Mouse (Mus musculus): Measurements from ENCODE around the gene Rsrc1. TPM values are rescaled to one million over a fixed set of nuclear protein-coding genes. Genes with fewer than 3 reads are reported as not detected.
"Not testable (repeated sequence)": the region's sequence is repeated elsewhere in the genome, so short reads cannot be mapped to it uniquely, and the experiment has no call there.

The Rsrc1 gene
- total RNA-seq, 2 experiments from 2014 or later = 5.0 to 6.8 TPM

GRCm38 (mm10) chr3:67232617-67233241, 251.5 kb downstream of the Rsrc1 start:
- no peak for ATAC-seq (replicated peaks; ENCODE audit: low FRiP score, poor library complexity, severe bottlenecking)

DNA sequence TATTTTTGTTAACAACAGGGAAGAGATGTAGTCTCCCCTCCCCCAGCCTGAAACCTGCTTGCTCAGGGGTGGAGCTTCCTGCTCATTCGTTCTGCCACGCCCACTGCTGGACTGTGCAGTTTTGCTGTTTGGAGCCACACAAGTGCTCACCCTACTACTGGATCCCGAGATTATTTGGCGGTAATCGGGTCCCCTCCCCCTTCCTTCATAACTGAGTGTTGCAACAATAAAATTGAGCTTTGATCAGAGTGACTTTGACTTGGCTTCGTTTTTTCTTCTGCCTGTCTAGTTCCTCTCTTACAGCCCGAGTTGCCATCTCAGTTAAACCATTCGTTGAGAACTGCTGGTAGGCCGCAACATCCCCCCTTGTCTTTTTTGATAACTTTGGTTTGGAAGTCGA, 261.3 kb downstream of the Rsrc1 start:
- ATAC-seq (replicated peaks; ENCODE audit: low FRiP score, poor library complexity, severe bottlenecking) = not testable (repeated sequence)

- no peak for ATAC-seq (replicated peaks; ENCODE audit: low FRiP score, poor library complexity, severe bottlenecking)
These were observed 286.3 kb downstream of the Rsrc1 start for GRCm38 (mm10) chr3:67267448-67267847.

GRCm38 (mm10) chr3:67279781-67280180, 298.6 kb downstream of the Rsrc1 start:
- ATAC-seq (replicated peaks; ENCODE audit: low FRiP score, poor library complexity, severe bottlenecking) = no peak

GRCm38 (mm10) chr3:67280247-67280646, 299.1 kb downstream of the Rsrc1 start:
- no peak for ATAC-seq (replicated peaks; ENCODE audit: low FRiP score, poor library complexity, severe bottlenecking)

DNA sequence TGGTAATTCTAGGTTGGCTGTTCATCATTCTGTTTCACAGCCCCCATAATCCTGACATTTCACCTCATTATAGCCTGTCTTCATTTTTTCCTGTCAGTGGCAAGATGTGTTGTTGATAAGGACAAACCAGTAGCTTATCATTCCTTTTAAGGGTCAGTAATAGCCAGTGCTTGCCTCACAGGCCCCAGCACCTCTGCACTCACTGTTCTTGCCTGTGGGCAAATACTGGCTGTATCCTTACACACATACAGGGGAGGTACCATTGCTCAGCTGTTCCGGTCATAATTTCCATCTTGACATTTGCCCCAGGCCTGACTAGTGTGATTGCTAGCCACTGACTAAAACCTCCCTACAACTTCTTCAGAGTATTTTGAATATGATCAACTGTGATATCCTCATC, 302.8 kb downstream of the Rsrc1 start:
- ATAC-seq (replicated peaks; ENCODE audit: low FRiP score, poor library complexity, severe bottlenecking) = no peak

- no peak for ATAC-seq (replicated peaks; ENCODE audit: low FRiP score, poor library complexity, severe bottlenecking)
These were observed 303.7 kb downstream of the Rsrc1 start for GRCm38 (mm10) chr3:67284848-67285247.

GRCm38 (mm10) chr3:67288664-67289063, 307.5 kb downstream of the Rsrc1 start:
- ATAC-seq (replicated peaks; ENCODE audit: low FRiP score, poor library complexity, severe bottlenecking) = no peak

DNA sequence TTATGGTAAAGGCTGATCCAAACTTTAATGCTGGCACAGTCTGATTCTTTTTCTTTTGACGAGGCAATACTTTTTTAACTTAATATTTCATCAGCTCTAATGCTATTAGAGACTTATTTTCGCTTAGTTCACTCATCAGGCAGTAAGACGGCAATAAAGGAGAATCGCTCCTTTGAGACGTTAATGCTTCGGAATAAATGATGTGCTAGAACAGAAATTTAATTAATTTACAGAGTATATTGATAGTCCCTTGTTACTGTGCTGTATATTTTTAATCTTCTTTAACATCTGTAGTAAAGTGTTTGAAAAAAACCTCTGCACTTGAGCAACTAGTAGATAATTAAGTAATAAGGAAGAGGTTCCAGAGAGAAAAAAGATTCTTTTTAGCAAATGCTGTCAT, 308.3 kb downstream of the Rsrc1 start:
- ATAC-seq (replicated peaks; ENCODE audit: low FRiP score, poor library complexity, severe bottlenecking) = no peak

GRCm38 (mm10) chr3:67308725-67309124, 327.5 kb downstream of the Rsrc1 start:
- ATAC-seq (replicated peaks; ENCODE audit: low FRiP score, poor library complexity, severe bottlenecking) = no peak

- ATAC-seq (replicated peaks; ENCODE audit: low FRiP score, poor library complexity, severe bottlenecking) = no peak
These were observed 328.6 kb downstream of the Rsrc1 start for GRCm38 (mm10) chr3:67309644-67310311.

DNA sequence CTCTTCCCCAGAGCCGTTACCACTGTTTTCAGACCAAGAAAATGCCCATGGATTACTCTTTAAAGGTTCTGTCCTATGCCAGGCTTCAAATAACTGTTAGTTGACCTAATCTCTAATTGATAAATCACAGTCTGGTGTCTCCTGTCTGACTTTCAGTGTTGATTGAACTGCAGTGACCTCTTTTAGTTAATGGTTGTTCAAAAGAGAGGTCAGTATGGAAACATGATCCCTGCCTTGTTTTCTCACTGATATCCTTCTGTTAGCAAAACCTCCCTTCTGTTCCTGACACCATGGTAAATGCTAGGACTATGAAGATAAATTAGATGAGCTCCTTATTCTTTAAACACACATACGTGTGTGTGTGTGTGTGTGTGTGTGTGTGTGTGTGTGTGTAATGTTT, 330.2 kb downstream of the Rsrc1 start:
- no peak for ATAC-seq (replicated peaks; ENCODE audit: low FRiP score, poor library complexity, severe bottlenecking)

GRCm38 (mm10) chr3:67322422-67322821, 341.2 kb downstream of the Rsrc1 start:
- ATAC-seq (replicated peaks; ENCODE audit: low FRiP score, poor library complexity, severe bottlenecking) = no peak

- no peak for ATAC-seq (replicated peaks; ENCODE audit: low FRiP score, poor library complexity, severe bottlenecking)
These were observed 358.4 kb downstream of the Rsrc1 start for GRCm38 (mm10) chr3:67339558-67339957.

DNA sequence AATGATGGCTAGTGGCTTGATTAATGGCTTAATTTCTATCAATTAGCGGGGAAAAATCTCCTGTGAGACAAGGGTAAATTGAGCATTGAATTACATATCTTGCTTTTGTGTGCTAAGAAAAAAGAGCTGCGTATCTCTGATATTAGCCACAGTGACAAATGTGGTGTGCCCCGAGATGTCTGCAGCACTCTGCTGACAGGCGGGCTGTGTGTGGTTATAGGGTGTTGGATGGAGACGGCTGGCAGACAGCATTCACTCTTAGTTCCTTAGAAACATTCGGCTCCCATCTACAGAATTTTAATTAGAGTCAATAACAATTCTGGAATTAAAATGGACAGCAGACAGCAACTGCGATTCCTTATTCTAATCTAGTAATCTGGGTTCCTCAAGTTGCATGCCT, 359.7 kb downstream of the Rsrc1 start:
- ATAC-seq (replicated peaks; ENCODE audit: low FRiP score, poor library complexity, severe bottlenecking) = no peak

DNA sequence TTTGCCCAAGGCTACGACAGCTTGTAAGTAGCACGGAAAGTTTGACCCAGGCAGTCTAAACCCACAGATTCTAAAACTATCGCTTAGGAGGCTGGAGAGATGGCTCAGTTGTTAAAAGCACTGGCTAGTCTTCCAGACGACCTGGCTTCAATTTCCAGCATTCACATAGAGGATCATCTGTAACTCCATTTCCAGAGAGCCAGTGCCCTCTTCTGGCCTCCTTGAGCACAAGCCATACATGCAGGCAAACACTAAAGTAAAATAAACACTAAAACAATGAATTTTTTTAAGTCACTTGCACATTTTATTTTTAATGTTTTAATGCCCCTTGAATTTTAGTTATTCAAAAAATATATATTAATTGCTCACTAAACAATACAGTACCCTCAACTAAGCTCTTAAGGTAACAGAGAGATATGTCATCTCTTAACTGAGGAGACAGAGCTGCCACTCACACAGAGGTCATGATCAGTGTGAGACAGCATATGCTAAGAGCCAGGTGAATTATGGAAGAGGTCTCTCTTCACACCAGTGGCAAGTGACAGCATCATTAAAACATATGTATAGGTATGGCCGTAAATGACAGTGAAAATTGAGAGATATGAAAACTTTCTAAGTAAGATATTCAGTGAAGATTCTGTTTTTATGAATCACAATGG, 361.9 kb downstream of the Rsrc1 start:
- no peak for ATAC-seq (replicated peaks; ENCODE audit: low FRiP score, poor library complexity, severe bottlenecking)

DNA sequence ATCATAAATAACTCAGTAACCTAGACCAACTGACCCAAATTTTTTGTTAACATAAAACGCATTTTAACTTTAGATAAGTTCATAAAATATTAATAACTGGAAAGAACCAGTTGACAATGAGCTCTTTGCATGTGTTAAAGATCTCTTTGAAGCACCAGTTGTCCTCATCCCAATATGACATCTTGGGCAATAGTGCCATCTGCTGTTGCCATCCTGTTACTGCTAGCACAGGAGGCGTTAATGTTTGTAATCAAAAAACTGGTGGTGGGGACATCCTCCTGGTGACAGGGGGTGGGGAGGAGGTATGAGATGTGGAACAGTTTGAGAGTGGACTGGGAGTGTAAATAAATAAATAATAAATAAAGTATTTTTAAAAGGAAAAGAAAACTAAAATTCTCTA, 363.4 kb downstream of the Rsrc1 start:
- no peak for ATAC-seq (replicated peaks; ENCODE audit: low FRiP score, poor library complexity, severe bottlenecking)

DNA sequence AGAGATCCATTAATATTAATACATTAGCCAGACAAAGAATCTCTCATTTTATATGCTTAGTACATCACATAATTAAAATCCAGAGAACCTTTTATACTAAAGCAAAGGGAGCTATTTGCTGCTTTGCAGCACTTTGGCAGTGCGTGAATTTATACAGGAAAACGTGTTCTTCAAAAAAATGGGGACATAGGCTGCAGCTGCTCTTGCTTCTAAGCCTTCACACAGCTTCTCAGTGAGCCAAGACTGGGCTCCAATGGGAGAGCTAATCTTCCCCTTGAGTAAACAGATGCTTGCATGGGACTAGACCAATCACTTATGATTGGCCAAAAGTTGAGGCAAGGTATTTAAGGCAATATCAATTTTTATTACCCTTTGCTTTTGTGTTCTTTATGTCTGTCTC, 365.5 kb downstream of the Rsrc1 start:
- ATAC-seq (replicated peaks; ENCODE audit: low FRiP score, poor library complexity, severe bottlenecking) = no peak

- ATAC-seq (replicated peaks; ENCODE audit: low FRiP score, poor library complexity, severe bottlenecking) = no peak
These were observed 370.4 kb downstream of the Rsrc1 start for GRCm38 (mm10) chr3:67351406-67352127.

DNA sequence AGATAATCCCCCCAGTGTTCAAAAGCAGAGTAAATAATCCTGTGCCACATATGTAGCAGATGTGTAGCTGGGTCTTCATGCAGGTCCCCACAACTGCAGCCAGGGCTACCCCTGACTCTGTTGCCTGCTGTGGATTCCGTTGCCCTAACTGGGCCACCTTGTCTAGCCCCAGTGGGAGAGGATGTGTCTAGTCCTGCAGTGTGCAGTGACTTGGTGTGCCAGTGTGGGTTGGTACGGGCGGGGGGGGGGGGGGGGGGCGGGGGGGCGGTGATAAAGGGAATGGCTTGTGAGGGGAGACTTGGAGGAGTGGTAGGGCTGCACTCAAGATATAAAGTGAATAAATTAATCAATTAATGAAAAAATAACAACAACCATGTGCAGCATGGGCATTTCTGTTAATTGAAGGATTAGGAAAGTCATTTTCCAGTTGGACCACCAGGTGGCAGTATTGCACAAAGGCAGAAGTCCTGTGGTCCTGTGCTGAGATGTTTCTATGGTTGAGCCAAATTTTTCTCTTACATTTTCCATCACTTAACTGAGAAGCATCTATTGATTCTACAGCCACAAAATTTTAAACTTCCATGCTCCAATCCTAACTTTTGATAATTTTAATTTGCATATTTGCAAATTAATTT, 371.1 kb downstream of the Rsrc1 start:
- ATAC-seq (replicated peaks; ENCODE audit: low FRiP score, poor library complexity, severe bottlenecking) = no peak
